Mouse (Mus musculus): ENCODE data around the gene Hsd17b2.

GRCm38 (mm10) chr8:117792616-117793144 lies 91.0 kb downstream of the Hsd17b2 start:
- TF ChIP-seq POLR2A (IDR thresholded peaks at IDR 0.05; ENCODE audit: low read depth, low read length) (no peak), CTCF (IDR thresholded peaks at IDR 0.05; ENCODE audit: extremely low read depth, insufficient read length, insufficient replicate concordance, low read depth, low read length) (no peak)

All from small intestine, adult 2 months (tissue).